Mouse (Mus musculus) lung, postnatal 0 days (tissue): ENCODE measurements around the gene Slc24a2. TPM values are rescaled to one million over a fixed set of nuclear protein-coding genes. Genes with fewer than 3 reads are reported as not detected.

Experiments used
- ATAC-seq: fragments of 200-750 bp; cut with Nextera tagmentation; 2 replicates; pipeline ENCODE4 v1.8.0; 2017; ENCODE audit warnings: moderate library complexity
- DNase-seq: peaks from one replicate; pipeline ENCODE4 v3.0.0-alpha.2; 2016; ENCODE audit warnings: low spot score
- H3K27ac ChIP-seq: fragments of 300-500 bp; sonication (generic); 2 replicates; pipeline ENCODE4 v1.5.1; 2014; ENCODE audit warnings: antibody characterized with exemption, mild to moderate bottlenecking, low read length, mixed read lengths
- H3K27me3 ChIP-seq: fragments of 300-500 bp; sonication (generic); replicated peaks from 2 replicates; pipeline ENCODE4 v1.6.1; 2014; ENCODE audit warnings: low read length, mixed read lengths; ENCODE audit not compliant: insufficient read depth
- H3K36me3 ChIP-seq: fragments of 300-500 bp; sonication (generic); 2 replicates; pipeline ENCODE4 v1.6.1; 2014; ENCODE audit warnings: low read length, mixed read lengths; ENCODE audit not compliant: insufficient read depth
- H3K4me1 ChIP-seq: fragments of 300-500 bp; sonication (generic); 2 replicates; pipeline ENCODE4 v1.6.1; 2014; ENCODE audit warnings: antibody characterized with exemption, low read depth, low read length, mixed read lengths; ENCODE audit not compliant: insufficient read depth
- H3K4me2 ChIP-seq: fragments of 300-500 bp; sonication (generic); replicated peaks from 2 replicates; pipeline ENCODE4 v1.6.1; 2014; ENCODE audit warnings: low read depth, mild to moderate bottlenecking, low read length, moderate library complexity, mixed read lengths
- H3K4me3 ChIP-seq: fragments of 300-500 bp; sonication (generic); 2 replicates; pipeline ENCODE4 v1.5.1; 2014; ENCODE audit warnings: low read depth, low read length
- H3K9ac ChIP-seq: fragments of 300-500 bp; sonication (generic); replicated peaks from 2 replicates; pipeline ENCODE4 v1.6.1; 2014; ENCODE audit warnings: low read depth, mild to moderate bottlenecking
- H3K9me3 ChIP-seq: fragments of 300-500 bp; sonication (generic); 2 replicates; pipeline ENCODE4 v1.6.1; 2016; ENCODE audit warnings: low read length, mixed read lengths
- CTCF ChIP-seq: IDR thresholded peaks from 2 replicates; pipeline ENCODE4 v1.5.1; 2016; ENCODE audit warnings: antibody characterized with exemption, mild to moderate bottlenecking
- EP300 ChIP-seq: IDR thresholded peaks from 2 replicates; pipeline ENCODE4 v1.6.1; 2016; ENCODE audit warnings: antibody characterized with exemption, mild to moderate bottlenecking, control low read depth
- WGBS: fragments of 180-500 bp; shearing (Covaris S2); extraction: QIAGEN DNeasy Blood & Tissue Kit; methylation state at CpG from one replicate; pipeline ENCODE4 v1.1.7; 2014; 5-methylcytosine and 5-hydroxymethylcytosine counted together
- polyA plus RNA-seq: library from polyadenylated mRNA; unstranded; fragments of >200 nt; fragmentation: Nextera tagmentation; extraction: Ambion mirVana; gene quantifications from 2 replicates; pipeline ENCODE4 v1.2.1, GENCODE M21; 2015

The Slc24a2 gene
- polyA plus RNA-seq, 1 experiment from 2014 or later = 0.01 TPM

DNA sequence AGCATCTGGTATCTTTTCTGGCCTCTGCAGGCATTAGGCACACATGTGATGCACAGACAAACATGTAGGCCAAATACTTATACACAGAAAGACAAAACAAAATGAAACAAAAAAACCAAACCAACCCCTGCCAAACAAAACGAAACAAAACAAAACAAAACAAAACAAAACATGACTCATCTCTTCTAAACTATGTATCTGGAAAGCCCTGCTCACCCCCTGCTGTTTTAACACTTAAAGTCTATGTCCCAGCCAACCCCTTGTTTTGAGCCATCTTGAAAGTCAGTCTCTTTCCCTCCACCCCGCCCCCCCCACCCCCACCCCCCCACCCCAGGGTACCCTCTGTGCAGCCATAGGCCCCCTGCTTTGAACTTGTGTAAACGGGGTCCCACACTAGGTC lies 293.6 kb downstream of the Slc24a2 start:
- H3K9me3 ChIP-seq = no peaks in the 10 kb centered on the region
- no peak for TF ChIP-seq EP300
- DNase-seq = no peak
- no peak overlapping the region for H3K4me2 ChIP-seq
- no peak overlapping the region for H3K9ac ChIP-seq
- ATAC-seq = no peak
- H3K27me3 ChIP-seq = no peaks in the 10 kb centered on the region
- no peak overlapping the region for H3K4me3 ChIP-seq
- H3K4me1 ChIP-seq = no peaks in the 10 kb centered on the region
- no peak overlapping the region for H3K27ac ChIP-seq
- H3K36me3 ChIP-seq = no peaks in the 10 kb centered on the region
- WGBS = 46% methylated on average over 3 of the region's 3 CpGs

DNA sequence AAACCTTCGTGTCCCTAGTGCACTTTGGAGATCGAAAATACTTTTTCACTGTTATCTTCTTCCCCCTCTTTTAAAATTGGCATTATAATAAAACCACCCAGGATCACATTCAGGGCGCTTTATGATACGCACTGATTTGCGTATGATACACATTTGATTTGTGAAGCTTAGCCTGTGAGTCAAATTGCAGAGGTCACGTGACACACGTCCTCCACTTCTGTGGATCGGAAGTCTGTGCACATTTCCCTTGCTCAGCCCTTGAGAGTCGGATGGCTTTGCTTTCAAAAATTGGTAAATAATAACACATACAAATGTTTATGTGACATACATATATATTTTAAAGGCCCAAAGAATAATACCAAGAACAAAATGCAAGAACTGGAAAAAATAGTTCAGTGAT lies 294.1 kb downstream of the Slc24a2 start:
- WGBS = 89% methylated on average over 9 of the region's 9 CpGs
- Histone ChIP-seq H3K27me3 (no peaks in the 10 kb centered on the region), H3K4me3 (no peak overlapping the region), H3K4me1 (no peaks in the 10 kb centered on the region), H3K9ac (no peak overlapping the region), H3K9me3 (no peaks in the 10 kb centered on the region), H3K36me3 (no peaks in the 10 kb centered on the region), H3K27ac (no peak overlapping the region), H3K4me2 (no peak overlapping the region)
- ATAC-seq (no peak), DNase-seq (no peak)
- TF ChIP-seq CTCF (no peak), EP300 (no peak)
